Mouse (Mus musculus): ENCODE measurements around the gene Scgb2b2.

The Scgb2b2 gene

DNA sequence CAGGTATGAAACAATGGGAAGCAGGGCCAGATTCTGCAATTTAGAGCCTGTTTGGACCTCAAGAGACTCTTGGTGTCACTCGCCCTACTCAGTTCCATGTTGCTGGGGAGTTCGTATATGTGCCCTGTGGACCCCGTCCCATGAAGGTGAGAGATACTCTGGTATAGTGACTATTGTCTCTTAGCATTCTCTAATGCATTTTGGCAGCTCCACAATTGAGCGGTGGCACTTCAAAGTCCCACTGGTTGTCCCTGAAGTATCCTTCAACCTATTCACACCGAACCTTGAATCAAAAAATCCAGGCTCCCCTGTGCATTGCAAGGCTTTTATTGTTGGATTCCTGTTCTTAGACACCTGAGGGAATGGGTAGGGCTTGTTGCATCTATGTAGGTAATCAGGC, at the start of gene Scgb2b2:
Gene Scgb2b2, plus strand, starts transcription at position 301 of the 400 bp plus-strand sequence.
- DNase-seq, result no peak

- no peak for DNase-seq
Measured at GRCm38 (mm10) chr7:31291721-31292120, 1.4 kb downstream of the Scgb2b2 start, which contains the start of gene Scgb1b2. Scgb1b2 (minus strand) TSS chr7:31291821.
